Mouse (Mus musculus) kidney, postnatal 0 days (tissue): ENCODE measurements around the gene Nup214. TPM values are rescaled to one million over a fixed set of nuclear protein-coding genes. Genes with fewer than 3 reads are reported as not detected.

ENCODE experiments used
- ATAC-seq: fragments of 200-750 bp; cut with Nextera tagmentation; replicated peaks from 2 replicates; pipeline ENCODE4 v1.8.0; 2017; ENCODE audit warnings: low read depth, moderate number of reproducible peaks, moderate TSS enrichment, moderate library complexity; ENCODE audit not compliant: low FRiP score
- DNase-seq: peaks from one replicate; pipeline ENCODE4 v3.0.0-alpha.2; 2016; ENCODE audit warnings: low spot score
- H3K27ac ChIP-seq: fragments of 300-500 bp; sonication (generic); 2 replicates; pipeline ENCODE4 v1.5.1; 2014; ENCODE audit warnings: mild to moderate bottlenecking
- H3K27me3 ChIP-seq: fragments of 300-500 bp; sonication (generic); 2 replicates; pipeline ENCODE4 v1.6.1; 2014; ENCODE audit warnings: low read length, mixed read lengths; ENCODE audit not compliant: insufficient read depth
- H3K36me3 ChIP-seq: fragments of 300-500 bp; sonication (generic); 2 replicates; pipeline ENCODE4 v1.6.1; 2014; ENCODE audit warnings: low read length, mixed read lengths; ENCODE audit not compliant: insufficient read depth
- H3K4me1 ChIP-seq: fragments of 300-500 bp; sonication (generic); replicated peaks from 2 replicates; pipeline ENCODE4 v1.6.1; 2014; ENCODE audit warnings: antibody characterized with exemption, low read length, mixed read lengths; ENCODE audit not compliant: insufficient read depth
- H3K4me2 ChIP-seq: fragments of 300-500 bp; sonication (generic); 2 replicates; pipeline ENCODE4 v1.6.1; 2014; ENCODE audit warnings: mild to moderate bottlenecking, low read length, moderate library complexity, mixed read lengths
- H3K4me3 ChIP-seq: fragments of 300-500 bp; sonication (generic); replicated peaks from 2 replicates; pipeline ENCODE4 v1.5.1; 2014; ENCODE audit warnings: low read depth, low read length
- H3K9ac ChIP-seq: fragments of 300-500 bp; sonication (generic); 2 replicates; pipeline ENCODE4 v1.6.1; 2014; ENCODE audit warnings: low read depth, low read length
- H3K9me3 ChIP-seq: fragments of 300-500 bp; sonication (generic); replicated peaks from 2 replicates; pipeline ENCODE4 v1.6.1; 2016; ENCODE audit warnings: low read length, inconsistent platforms, mixed read lengths
- CTCF ChIP-seq: IDR thresholded peaks from 2 replicates; pipeline ENCODE4 v1.5.1; 2016; ENCODE audit warnings: antibody characterized with exemption, low read depth, mild to moderate bottlenecking, moderate library complexity
- WGBS: fragments of 180-500 bp; shearing (Covaris S2); extraction: QIAGEN DNeasy Blood & Tissue Kit; methylation state at CpG from one replicate; pipeline ENCODE4 v1.1.7; 2014; 5-methylcytosine and 5-hydroxymethylcytosine counted together
- polyA plus RNA-seq: library from polyadenylated mRNA; unstranded; fragments of >200 nt; fragmentation: Nextera tagmentation; extraction: Ambion mirVana; gene quantifications from 2 replicates; pipeline ENCODE4 v1.2.1, GENCODE M21; 2015

Gene Nup214
- polyA plus RNA-seq, 1 experiment from 2014 or later: 57.6 TPM

DNA sequence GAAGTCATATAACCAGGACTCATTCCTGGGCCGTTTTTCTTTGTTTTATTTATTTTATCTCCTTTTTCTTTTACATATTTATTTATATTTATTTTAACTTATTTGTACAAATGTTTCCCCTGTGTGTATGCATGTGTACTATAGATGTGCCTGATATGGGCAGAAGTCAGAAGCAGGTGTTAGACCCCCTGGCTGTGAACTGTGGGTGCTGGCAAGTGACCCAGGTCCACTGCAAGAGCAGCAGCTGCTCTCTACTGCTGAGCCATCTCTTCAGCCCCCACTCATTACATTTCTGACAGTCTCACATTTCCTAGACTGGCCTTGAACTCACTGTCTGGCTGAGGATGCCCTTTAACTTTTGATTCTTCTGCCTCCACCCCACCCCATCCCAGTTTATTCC lies 35.9 kb upstream of the Nup214 start:
- Histone ChIP-seq H3K27ac (no peak overlapping the region), H3K27me3 (no peaks in the 10 kb centered on the region), H3K36me3 (no peaks in the 10 kb centered on the region), H3K4me2 (no peak overlapping the region), H3K9ac (no peak overlapping the region), H3K4me1 (no peaks in the 10 kb centered on the region), H3K4me3 (no peak overlapping the region), H3K9me3 (no peaks in the 10 kb centered on the region)
- WGBS: 81% methylated on average over 1 of the region's 1 CpGs
- TF ChIP-seq CTCF: no peak
- DNase-seq (no peak), ATAC-seq (no peak)

DNA sequence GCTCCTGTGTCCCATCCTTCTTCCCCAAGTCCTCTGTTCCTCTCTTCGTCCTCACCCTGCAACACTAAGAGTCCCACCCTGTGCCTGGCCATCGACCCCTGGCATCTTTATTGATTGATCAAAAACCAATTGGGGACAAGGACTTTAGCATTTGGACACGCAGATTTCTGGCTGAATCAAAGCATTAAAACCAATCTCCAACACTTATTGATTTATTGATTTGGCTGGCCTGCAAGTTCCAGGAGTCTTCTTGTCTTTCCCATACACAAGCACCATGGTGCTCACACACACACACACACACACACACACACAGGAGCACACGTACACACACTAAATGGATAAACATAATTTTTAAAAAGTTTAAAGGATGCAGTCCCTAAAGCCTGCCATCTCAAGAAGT lies 31.2 kb upstream of the Nup214 start:
- Histone ChIP-seq H3K36me3 (no peaks in the 10 kb centered on the region), H3K27ac (no peak overlapping the region), H3K9ac (no peak overlapping the region), H3K4me2 (no peak overlapping the region), H3K4me1 (no peaks in the 10 kb centered on the region), H3K4me3 (no peak overlapping the region), H3K27me3 (no peaks in the 10 kb centered on the region), H3K9me3 (no peaks in the 10 kb centered on the region)
- 79% methylated on average over 4 of the region's 4 CpGs for WGBS
- ATAC-seq (no peak), DNase-seq (no peak)
- no peak for TF ChIP-seq CTCF

DNA sequence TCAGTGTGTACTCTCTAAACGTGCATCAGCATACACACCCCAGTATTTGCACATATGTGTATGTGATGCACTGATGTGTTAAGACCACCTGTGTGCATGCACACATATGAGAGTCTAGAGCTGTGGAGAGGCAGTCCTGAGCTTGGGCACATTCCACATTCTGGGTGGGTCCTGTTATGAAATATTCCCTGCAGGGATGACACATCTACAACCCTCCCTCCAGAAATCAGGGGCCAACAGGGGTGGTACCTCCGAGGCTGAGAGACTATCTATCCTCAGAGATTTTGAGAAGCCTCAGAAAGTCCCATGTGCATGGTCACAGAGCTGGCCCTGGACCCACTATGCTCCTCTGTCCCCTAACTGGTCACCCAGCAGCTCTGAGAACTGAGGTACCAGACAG lies 28.7 kb upstream of the Nup214 start:
- H3K4me2 ChIP-seq: no peak overlapping the region
- no peaks in the 10 kb centered on the region for H3K36me3 ChIP-seq
- no peak for ATAC-seq
- TF ChIP-seq CTCF: no peak
- no peak overlapping the region for H3K27ac ChIP-seq
- H3K4me1 ChIP-seq: no peaks in the 10 kb centered on the region
- H3K9ac ChIP-seq: no peak overlapping the region
- no peak for DNase-seq
- no peaks in the 10 kb centered on the region for H3K9me3 ChIP-seq
- H3K27me3 ChIP-seq: no peaks in the 10 kb centered on the region
- WGBS: 61% methylated on average over 2 of the region's 2 CpGs
- H3K4me3 ChIP-seq: no peak overlapping the region

DNA sequence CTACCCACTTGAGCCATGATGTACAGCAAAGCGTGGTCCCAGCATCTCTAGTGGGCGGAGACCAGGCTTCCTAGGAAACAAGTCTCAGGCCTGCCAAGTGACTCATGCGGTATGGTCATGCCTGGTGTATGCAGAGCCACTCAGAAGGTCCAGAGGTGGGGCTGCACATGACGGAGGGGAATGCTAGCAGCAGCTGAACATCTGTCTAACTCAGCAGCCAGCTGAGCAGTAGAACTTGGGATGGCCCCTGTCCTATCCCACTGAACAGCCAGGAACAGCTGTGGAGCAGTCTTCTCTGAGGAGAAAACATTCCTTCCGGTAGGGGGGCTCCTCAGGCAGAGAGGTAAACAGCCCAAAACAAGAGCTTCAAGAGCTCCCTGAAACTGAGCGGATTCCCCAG lies 25.8 kb upstream of the Nup214 start:
- 63% methylated on average over 6 of the region's 6 CpGs for WGBS
- no peaks in the 10 kb centered on the region for H3K9me3 ChIP-seq
- no peaks in the 10 kb centered on the region for H3K27me3 ChIP-seq
- no peak for TF ChIP-seq CTCF
- no peak overlapping the region for H3K4me2 ChIP-seq
- ATAC-seq: no peak
- H3K36me3 ChIP-seq: no peaks in the 10 kb centered on the region
- peaks cover 8% of the 10 kb centered on the region for H3K4me1 ChIP-seq
- H3K4me3 ChIP-seq: no peak overlapping the region
- H3K27ac ChIP-seq: no peak overlapping the region
- H3K9ac ChIP-seq: no peak overlapping the region
- no peak for DNase-seq

DNA sequence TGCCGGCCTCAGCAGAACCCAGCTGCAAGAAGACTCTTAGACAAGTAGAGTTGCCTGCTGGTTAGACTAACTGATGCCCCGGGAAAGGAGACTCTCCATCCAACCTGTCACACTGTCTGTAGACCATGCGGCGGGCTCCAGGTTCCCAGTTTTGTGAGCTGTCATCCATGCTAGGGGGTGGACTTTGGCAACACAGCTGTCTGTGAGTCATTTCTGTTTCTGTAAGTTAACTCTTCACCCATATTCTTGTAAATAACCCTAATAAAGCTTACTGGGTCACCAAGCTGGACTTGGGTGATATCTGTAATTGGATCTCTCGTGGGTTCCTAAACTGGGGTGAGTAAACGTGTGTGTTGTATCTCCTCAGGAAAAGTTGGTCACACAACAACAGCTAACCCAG lies 25.4 kb upstream of the Nup214 start:
- ATAC-seq (no peak), DNase-seq (no peak)
- Histone ChIP-seq H3K4me2 (no peak overlapping the region), H3K27me3 (no peaks in the 10 kb centered on the region), H3K4me1 (peaks cover 8% of the 10 kb centered on the region), H3K4me3 (no peak overlapping the region), H3K9me3 (no peaks in the 10 kb centered on the region), H3K9ac (no peak overlapping the region), H3K36me3 (no peaks in the 10 kb centered on the region), H3K27ac (no peak overlapping the region)
- 58% methylated on average over 6 of the region's 6 CpGs for WGBS
- TF ChIP-seq CTCF: no peak

DNA sequence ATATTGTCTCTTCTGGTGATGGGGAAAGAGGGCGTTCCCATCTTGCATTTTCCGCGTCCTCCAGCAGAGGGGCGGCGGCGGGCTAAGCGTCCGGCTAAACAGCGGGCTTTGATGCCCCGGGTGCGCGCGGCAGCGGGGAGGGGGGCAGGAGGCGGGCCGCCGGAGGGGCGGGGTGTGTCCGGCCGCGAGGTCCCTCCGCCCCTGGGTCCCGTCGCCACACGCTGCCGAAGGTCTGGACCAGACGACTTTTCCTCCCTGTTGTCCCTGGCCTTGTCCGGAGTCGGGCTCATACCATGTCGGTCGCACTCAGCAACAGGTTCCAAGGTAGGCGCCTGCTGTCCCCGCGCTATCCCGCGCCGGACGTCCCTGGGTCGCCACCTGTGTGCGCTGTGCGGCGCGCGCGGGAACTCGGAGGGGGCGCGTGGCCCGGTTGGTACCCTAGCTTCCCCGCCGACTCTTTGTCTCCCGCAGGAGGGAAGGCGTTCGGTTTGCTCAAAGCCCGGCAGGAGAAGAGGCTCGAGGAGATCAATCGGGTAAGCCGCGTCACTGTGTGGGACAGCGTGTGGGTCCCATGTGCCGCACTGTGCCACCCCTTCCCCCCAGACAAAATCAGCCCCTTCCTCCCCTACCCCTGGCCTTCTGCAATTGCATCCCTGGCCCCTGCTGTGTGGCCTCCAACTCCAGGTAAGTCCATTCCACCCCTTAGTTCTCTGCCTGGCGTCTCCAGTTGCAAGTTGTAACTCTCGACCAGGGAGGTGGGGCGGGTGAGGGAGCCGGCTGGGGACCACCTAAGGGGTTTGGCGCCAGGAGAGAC lies 24.0 kb upstream of the Nup214 start, which contains the start of gene Aif1l:
TSS of gene Aif1l (plus strand) at position 82 of the 814 bp plus-strand sequence.
- Histone ChIP-seq H3K9me3 (no peaks in the 10 kb centered on the region), H3K4me3 (peak within 1 kb of the TSS; percentile 80), H3K27me3 (no peaks in the 10 kb centered on the region), H3K4me2 (peak within 1 kb of the TSS; percentile 96), H3K4me1 (peaks cover 17% of the 10 kb centered on the region), H3K9ac (peak within 1 kb of the TSS; percentile 85), H3K27ac (peak within 1 kb of the TSS; percentile 77), H3K36me3 (no peaks in the 10 kb centered on the region)
- TF ChIP-seq CTCF: peak; percentile 55; the same call in 1 of the 2 replicates
- ATAC-seq (peak; percentile 45), DNase-seq (peak; percentile 85)
- under 1% methylated on average over 64 of the region's 66 CpGs for WGBS

DNA sequence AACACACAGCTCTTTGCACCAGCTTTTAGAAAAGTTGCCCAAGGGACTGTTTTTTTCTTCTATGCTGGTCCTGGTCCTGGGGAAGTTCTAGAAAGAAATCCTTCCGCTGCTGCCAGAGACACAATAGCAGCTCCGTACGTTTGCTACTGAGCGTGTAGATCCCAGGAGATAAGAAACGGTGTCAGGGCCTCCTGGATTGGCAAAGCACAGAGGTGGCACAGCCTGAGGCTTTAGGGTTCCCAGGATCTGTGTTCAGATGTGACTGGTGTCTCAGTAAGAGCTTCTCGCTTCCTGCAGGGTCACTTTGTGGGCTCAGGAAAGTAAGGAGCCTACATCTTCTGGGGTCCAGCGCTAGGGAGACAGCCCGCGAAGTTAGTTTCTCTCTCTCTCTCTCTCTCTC lies 23.3 kb upstream of the Nup214 start:
- peak overlapping the region; percentile 85 for H3K9ac ChIP-seq

More for the DNA sequence above, 23.3 kb upstream of the Nup214 start:
- TF ChIP-seq CTCF: no peak
- WGBS: 29% methylated on average over 9 of the region's 9 CpGs
- H3K9me3 ChIP-seq: no peaks in the 10 kb centered on the region
- DNase-seq (no peak), ATAC-seq (no peak)
- peak overlapping the region; percentile 77 for H3K27ac ChIP-seq
- H3K4me2 ChIP-seq: peak overlapping the region; percentile 96
- no peaks in the 10 kb centered on the region for H3K36me3 ChIP-seq
- H3K4me1 ChIP-seq: peaks cover 17% of the 10 kb centered on the region
- peak overlapping the region; percentile 80 for H3K4me3 ChIP-seq
- no peaks in the 10 kb centered on the region for H3K27me3 ChIP-seq
